Mouse (Mus musculus) bone marrow macrophage, adult 2 months (primary cell): ENCODE measurements around the gene Glcci1.

Experiments
- CTCF ChIP-seq: IDR thresholded peaks from 2 replicates; pipeline ENCODE4 v1.5.1; 2012; ENCODE audit warnings: low read depth, mild to moderate bottlenecking, low read length, moderate library complexity
- POLR2A ChIP-seq: IDR thresholded peaks from 2 replicates; pipeline ENCODE4 v1.6.1; 2012; ENCODE audit warnings: mild to moderate bottlenecking, low read depth, low read length, borderline replicate concordance

DNA sequence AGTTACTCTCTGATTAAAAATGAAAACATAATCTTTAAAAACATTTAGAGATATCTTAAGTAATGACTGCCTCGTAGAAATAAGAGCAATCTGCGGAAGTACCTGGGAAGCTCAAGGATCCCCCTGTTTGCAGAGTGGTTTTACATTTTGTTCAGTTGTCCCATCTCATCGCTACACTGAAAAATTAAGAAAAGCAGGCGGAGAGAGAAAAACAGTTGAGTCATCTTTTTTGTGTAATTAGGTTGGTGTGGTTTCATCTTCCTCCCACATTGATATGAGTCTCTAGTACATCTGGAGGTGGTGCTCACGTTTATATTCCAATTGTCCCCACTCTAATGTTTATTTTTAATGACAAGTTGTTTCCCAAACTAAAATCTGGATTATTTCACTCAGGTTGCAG, 15.3 kb downstream of the Glcci1 start:
- TF ChIP-seq POLR2A (no peak), CTCF (no peak)
